Mouse (Mus musculus) lung, postnatal 0 days (tissue): ENCODE results near the gene Cacng3.

Experiments
- CTCF ChIP-seq: IDR thresholded peaks from 2 replicates; pipeline ENCODE4 v1.5.1; 2016; ENCODE audit warnings: antibody characterized with exemption, mild to moderate bottlenecking
- EP300 ChIP-seq: IDR thresholded peaks from 2 replicates; pipeline ENCODE4 v1.6.1; 2016; ENCODE audit warnings: antibody characterized with exemption, mild to moderate bottlenecking, control low read depth

DNA sequence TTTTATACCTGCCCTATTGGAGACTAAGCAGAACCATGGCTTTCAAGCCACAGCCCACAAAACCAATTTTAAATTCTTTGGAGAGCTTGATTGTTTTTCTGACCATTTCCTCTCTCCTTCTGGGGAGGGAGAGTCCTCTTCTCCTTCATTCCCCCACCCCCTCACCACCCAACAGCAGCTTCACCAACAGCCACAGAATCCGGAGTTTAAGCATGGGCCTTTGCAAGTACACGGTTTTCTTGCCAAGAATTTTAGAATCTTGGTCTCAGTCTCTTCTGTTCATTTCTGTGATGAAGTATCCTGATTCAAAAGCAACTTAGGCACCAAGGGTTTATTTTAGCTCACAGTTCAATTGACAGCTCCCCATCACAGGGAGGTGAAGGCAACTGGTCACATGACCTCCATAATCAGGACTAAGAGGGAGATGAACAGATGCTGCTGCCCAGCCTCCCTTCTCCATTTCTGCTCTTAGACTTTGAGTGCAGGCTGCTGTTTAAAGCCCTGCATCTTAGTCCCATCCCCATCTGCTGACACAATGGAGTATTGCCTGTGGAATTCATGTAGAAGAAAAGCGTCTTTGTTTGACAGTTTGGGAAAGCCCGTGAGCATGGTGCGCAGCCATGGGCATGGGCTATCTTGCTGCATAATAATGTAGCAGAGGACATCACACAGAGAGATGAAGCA, 85.8 kb downstream of the Cacng3 start:
- no peak for TF ChIP-seq CTCF
- TF ChIP-seq EP300, result no peak
